Mouse (Mus musculus): ENCODE results near the gene Fer.

Gene Fer

DNA sequence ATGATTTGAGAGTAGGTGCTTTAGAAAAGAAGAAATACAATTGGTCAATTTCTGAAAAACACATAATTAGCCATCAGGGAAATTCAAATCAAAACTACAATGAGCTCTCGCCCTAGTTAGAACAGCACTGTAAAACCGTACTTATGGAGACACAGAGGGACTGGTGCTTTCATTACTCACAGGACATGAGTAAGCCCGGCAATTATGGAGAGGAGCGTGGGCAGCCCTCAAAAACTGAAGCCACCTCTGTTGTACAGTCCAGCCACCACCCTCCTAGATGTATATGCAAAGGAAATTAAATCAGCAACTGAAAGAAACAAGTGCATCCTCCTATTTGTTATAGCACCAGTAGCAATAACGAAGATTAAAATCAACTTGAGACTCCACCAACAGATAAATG, 304.9 kb downstream of the Fer start:
- no peak for DNase-seq

DNA sequence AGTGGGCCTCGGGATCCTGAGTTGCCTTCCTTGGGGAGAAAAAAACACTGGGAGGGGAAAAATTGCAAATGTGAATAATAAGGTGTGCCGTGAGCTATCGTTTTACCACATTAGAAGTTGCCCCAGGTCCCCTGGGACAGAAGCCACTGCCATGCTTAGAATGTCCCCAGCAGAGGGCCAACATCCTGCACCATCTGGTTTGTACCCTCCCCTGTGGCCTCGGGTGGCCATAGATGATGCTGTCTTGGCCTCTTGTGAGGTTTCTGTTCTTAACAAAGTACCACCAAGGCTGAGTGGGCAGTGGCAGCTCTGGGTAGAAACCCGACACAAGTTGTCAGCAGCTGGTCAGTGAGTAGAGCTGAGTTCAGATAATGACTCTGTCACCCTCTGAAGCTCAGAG, 307.2 kb downstream of the Fer start:
- no peak for DNase-seq

DNA sequence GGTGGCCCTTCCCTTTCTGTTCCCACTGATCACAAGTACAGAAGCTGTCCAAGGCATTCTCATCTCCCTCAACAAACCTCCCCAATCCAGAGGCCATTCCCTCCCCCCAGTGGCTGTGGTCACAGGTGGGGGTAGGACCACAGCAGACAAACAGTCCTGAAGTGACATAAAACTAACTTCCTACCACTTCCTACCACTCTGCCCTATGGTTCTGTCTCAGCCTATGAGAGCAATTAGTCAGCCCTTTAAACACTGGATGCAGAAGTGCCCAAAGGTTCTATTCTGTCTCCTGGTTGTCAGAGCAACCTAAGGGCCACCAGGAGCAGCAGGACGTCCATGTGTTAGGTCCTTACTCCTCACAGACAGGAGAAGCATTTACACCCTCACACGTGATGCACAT, 309.6 kb downstream of the Fer start:
- no peak for DNase-seq

DNA sequence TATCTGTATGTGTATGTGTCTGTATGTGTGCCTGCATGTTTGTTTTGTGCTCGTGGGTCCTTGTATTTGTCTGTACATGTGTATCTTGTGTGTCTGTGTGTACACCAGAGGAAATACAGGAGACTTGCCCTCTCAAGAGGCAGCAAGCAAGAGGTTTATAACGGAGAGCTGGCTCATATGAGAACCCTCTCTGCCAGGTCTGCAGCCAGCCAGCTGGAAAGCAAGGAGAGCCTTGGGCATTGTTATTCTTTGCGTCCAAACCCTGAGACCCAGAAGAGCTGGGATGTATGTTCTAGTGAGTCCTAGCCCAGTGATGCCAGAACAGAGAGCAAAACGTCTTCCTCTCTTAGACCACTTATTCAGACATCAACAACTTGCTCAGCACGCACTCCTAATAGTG, 317.7 kb downstream of the Fer start:
- no peak for DNase-seq

DNA sequence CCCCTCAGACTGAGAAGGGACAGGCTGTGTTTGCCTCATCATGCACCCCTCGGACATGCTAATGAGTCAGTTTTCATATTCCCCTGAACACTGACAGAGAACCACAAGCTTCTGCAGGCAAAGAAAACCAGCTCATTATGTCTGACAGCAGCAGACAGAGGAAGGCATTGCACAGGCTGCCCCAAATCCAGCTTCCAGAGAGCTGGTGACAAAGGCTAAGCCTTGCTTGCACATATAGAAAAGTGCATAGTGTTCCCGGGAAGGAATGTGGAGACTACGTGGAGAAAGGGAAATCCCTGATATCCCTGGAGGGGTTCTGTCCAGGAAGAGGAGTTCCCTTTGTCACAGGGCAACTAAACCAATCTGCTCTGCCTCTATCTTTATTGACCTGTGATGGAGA, 318.4 kb downstream of the Fer start:
- no peak for DNase-seq

DNA sequence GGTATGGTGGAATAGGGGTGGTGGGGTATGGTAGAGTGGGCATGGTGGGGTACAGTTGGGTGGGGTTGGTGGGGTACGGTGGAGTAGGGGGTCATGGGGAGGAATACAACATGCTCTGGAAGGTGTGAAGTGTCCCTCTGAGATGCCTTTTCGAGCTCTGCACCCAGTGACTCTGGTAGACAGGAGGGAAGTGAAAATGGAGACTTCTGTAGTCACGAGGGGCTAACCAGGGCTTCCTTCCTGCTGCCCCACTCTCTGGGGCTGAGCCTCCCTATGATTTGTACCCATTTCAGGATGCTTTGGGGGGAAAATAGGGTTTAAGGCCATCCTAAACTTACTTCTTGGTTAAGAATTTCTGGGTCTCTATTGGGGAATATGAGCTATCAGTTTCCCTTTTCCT, 319.7 kb downstream of the Fer start:
- no peak for DNase-seq

DNA sequence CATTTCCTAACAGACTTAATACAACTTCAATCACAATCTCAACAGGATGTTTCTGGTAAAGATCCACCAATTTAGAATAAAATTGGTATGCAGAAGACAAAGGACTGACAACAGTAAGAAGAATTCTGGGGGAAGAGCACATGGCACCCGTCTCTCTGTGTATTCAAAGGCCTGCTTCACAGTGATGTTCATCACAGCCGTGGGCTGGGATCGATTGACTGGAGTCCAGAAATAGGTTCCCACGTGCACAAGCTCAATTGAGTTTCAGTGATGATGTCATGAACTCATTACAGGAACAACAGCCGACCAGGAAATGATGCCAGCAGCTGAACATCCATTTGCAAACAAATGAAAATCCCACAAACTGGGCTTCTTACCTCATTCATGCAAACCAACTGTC, 320.3 kb downstream of the Fer start:
- no peak for DNase-seq

Data from cerebellum, adult 18-20 months (tissue).